Mouse (Mus musculus) myocyte (in vitro differentiated cells): ENCODE measurements around the gene Prr36. TPM values are rescaled to one million over a fixed set of nuclear protein-coding genes. Genes with fewer than 3 reads are reported as not detected.
"Not testable (repeated sequence)": the region's sequence is repeated elsewhere in the genome, so short reads cannot be mapped to it uniquely, and the experiment has no call there.

Experiments used
- H3K27me3 ChIP-seq: one replicate; pipeline ENCODE4 v1.6.1; 2011; ENCODE audit not compliant: control insufficient read depth, insufficient read depth, insufficient read length
- H3K36me3 ChIP-seq: one replicate; pipeline ENCODE4 v1.6.1; 2011; ENCODE audit not compliant: control insufficient read depth, insufficient read depth
- H3K4me2 ChIP-seq: one replicate; pipeline ENCODE4 v1.6.1; 2011; ENCODE audit warnings: low read depth, control low read depth
- H3K4me3 ChIP-seq: one replicate; pipeline ENCODE4 v1.5.1; 2011; ENCODE audit warnings: mild to moderate bottlenecking, control low read depth, moderate library complexity
- H3K79me2 ChIP-seq: one replicate; pipeline ENCODE4 v1.6.1; 2011; ENCODE audit not compliant: control insufficient read depth, insufficient read depth
- H3ac ChIP-seq: one replicate; pipeline ENCODE4 v1.6.1; 2011; ENCODE audit not compliant: control insufficient read depth, insufficient read length
- CEBPB ChIP-seq: IDR thresholded peaks from 2 replicates; pipeline ENCODE4 v1.6.1; 2011; ENCODE audit warnings: mild to moderate bottlenecking, moderate library complexity; ENCODE audit not compliant: poor library complexity, insufficient read depth, severe bottlenecking
- E2F4 ChIP-seq: IDR thresholded peaks from one replicate; pipeline ENCODE4 v1.6.1; 2011; ENCODE audit warnings: mild to moderate bottlenecking, control low read depth, moderate library complexity; ENCODE audit not compliant: insufficient read depth
- MAX ChIP-seq: IDR thresholded peaks from one replicate; pipeline ENCODE4 v1.6.1; 2011; ENCODE audit warnings: low read depth, mild to moderate bottlenecking, control low read depth
- MYOD1 ChIP-seq, 3 experiments: IDR thresholded peaks; one replicate each; pipeline ENCODE4 v1.6.1; 2011; ENCODE audit warnings: control low read depth in 2 of 3, low read depth in 2 of 3, mild to moderate bottlenecking in 2 of 3, moderate library complexity in 1 of 3; ENCODE audit not compliant: insufficient read length in 2 of 3, control insufficient read depth in 1 of 3
- MYOG ChIP-seq, 3 experiments: IDR thresholded peaks; one replicate each; pipeline ENCODE4 v1.6.1; 2011; ENCODE audit warnings: control low read depth in 2 of 3, low read depth in 2 of 3, mild to moderate bottlenecking in 2 of 3; ENCODE audit not compliant: insufficient read length in 2 of 3, control insufficient read depth in 1 of 3, insufficient read depth in 1 of 3
- POLR2A ChIP-seq: IDR thresholded peaks from one replicate; pipeline ENCODE4 v1.6.1; 2011; ENCODE audit warnings: low read depth, mild to moderate bottlenecking, control low read depth, moderate library complexity; ENCODE audit not compliant: insufficient read length
- POLR2AphosphoS2 ChIP-seq: IDR thresholded peaks from one replicate; pipeline ENCODE4 v1.6.1; 2011; ENCODE audit warnings: low read depth, control low read depth; ENCODE audit not compliant: insufficient read length
- REST ChIP-seq: IDR thresholded peaks from one replicate; pipeline ENCODE4 v1.6.1; 2011; ENCODE audit warnings: mild to moderate bottlenecking, control low read depth, moderate library complexity; ENCODE audit not compliant: insufficient read depth, insufficient read length
- SRF ChIP-seq: IDR thresholded peaks from one replicate; pipeline ENCODE4 v1.6.1; 2011; ENCODE audit warnings: low read depth; ENCODE audit not compliant: control insufficient read depth, insufficient read length
- TCF12 ChIP-seq: IDR thresholded peaks from one replicate; pipeline ENCODE4 v1.6.1; 2011; ENCODE audit warnings: mild to moderate bottlenecking, control low read depth; ENCODE audit not compliant: poor library complexity, insufficient read depth, severe bottlenecking
- TCF3 ChIP-seq: IDR thresholded peaks from one replicate; pipeline ENCODE4 v1.6.1; 2011; ENCODE audit warnings: low read depth, control low read depth; ENCODE audit not compliant: insufficient read length
- polyA plus RNA-seq: library from polyadenylated mRNA; unstranded; fragments of >200 nt; fragmentation: generic; extraction: Trizol; gene quantifications from one replicate; pipeline ENCODE4 v1.2.1, GENCODE M21; 2012; ENCODE audit warnings: missing spikeins

Prr36 gene
- polyA plus RNA-seq, 1 experiment: 0.19 TPM

GRCm38 (mm10) chr8:4259125-4259804 lies 42.0 kb upstream of the Prr36 start, which contains the start of gene Ctxn1:
Gene Ctxn1, minus strand, starts transcription at chr8:4259274.
- no peaks in the 10 kb centered on the region for H3K27me3 ChIP-seq

DNA sequence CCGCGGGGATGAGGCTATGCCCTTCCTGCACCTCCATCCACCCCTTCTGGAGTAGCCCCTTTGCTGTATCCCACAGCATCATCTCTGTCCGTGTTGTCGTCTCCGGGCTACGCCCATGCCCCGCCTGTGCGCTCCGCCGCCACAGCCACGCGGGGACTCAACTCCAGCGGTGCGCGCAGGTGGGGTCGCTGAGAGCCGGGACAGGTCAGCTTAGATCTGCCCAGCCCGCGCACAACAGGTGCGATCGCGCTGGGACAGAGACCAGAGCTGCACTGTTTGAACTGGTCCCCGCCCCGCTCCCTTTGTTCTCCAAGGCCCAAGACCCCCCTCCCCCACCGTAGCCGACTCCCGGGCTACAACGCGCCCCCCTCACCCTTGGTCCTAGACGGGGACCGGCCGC lies 41.4 kb upstream of the Prr36 start:
- TF ChIP-seq POLR2A: no peak
- no peak for TF ChIP-seq TCF12
- peak in 2 of 3 experiments; percentile 32 to 46 for TF ChIP-seq MYOD1 (IDR thresholded peaks at IDR 0.05; ENCODE audit: control insufficient read depth in 1 of 3, insufficient read length in 2 of 3, low read depth in 2 of 3)
- peak in 1 of 3 experiments; percentile 4 for TF ChIP-seq MYOG (IDR thresholded peaks at IDR 0.05; ENCODE audit: control insufficient read depth in 1 of 3, insufficient read depth in 1 of 3, insufficient read length in 2 of 3, low read depth in 2 of 3)
- TF ChIP-seq POLR2AphosphoS2: peak; percentile 43
- H3K27me3 ChIP-seq: no peaks in the 10 kb centered on the region
- H3K79me2 ChIP-seq: no peaks in the 10 kb centered on the region
- H3K4me2 ChIP-seq: peak overlapping the region; percentile 77
- H3ac ChIP-seq: peak overlapping the region; percentile 22
- H3K4me3 ChIP-seq: peak overlapping the region; percentile 31
- H3K36me3 ChIP-seq: peaks cover 9% of the 10 kb centered on the region

More at GRCm38 (mm10) chr8:4259125-4259804, 42.0 kb upstream of the Prr36 start, which contains the start of gene Ctxn1:
- TF ChIP-seq POLR2A (peak; percentile 63), POLR2AphosphoS2 (peak; percentile 95), MYOD1 (IDR thresholded peaks at IDR 0.05; ENCODE audit: control insufficient read depth in 1 of 3, insufficient read length in 2 of 3, low read depth in 2 of 3) (no peak)
- H3K79me2 ChIP-seq: no peaks in the 10 kb centered on the region
- H3ac ChIP-seq: peak within 1 kb of the TSS; percentile 22
- peak within 1 kb of the TSS; percentile 31 for H3K4me3 ChIP-seq
- peak within 1 kb of the TSS; percentile 77 for H3K4me2 ChIP-seq
- peaks cover 9% of the 10 kb centered on the region for H3K36me3 ChIP-seq

- H3K79me2 ChIP-seq: no peaks in the 10 kb centered on the region
- peaks cover 9% of the 10 kb centered on the region for H3K36me3 ChIP-seq
- H3ac ChIP-seq: peak overlapping the region; percentile 22
- no peaks in the 10 kb centered on the region for H3K27me3 ChIP-seq
- no peak for TF ChIP-seq SRF
- TF ChIP-seq POLR2AphosphoS2: peak; percentile 22
- TF ChIP-seq MYOG (IDR thresholded peaks at IDR 0.05; ENCODE audit: control insufficient read depth in 1 of 3, insufficient read depth in 1 of 3, insufficient read length in 2 of 3, low read depth in 2 of 3): no peak
- no peak for TF ChIP-seq CEBPB
- H3K4me3 ChIP-seq: peak overlapping the region; percentile 31
- peak overlapping the region; percentile 77 for H3K4me2 ChIP-seq
Measured at GRCm38 (mm10) chr8:4258233-4258632, 41.0 kb upstream of the Prr36 start.

DNA sequence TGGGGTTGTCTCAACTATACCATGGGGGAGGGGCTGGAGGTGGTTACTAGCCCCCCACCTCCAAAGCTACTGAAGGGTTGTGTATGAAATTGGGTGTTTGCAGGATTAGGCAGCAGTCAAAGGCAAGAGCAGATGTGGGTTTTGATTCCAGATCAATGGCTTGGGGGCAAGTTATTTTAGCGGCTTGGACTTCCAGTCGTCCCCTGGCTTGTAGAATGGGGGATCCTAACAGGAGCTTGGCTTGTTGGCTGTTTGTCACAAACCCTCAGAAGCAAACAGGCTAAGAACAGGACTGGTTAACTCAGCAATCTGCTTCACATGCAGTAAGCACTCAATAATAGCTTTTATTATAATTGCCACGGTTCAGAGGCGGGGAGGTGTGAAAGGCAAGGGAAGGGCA lies 40.1 kb upstream of the Prr36 start:
- TF ChIP-seq MAX: no peak
- TF ChIP-seq TCF12: no peak
- no peak for TF ChIP-seq E2F4
- TF ChIP-seq CEBPB: no peak
- no peak for TF ChIP-seq POLR2AphosphoS2
- TF ChIP-seq POLR2A: no peak
- TF ChIP-seq MYOG (IDR thresholded peaks at IDR 0.05; ENCODE audit: control insufficient read depth in 1 of 3, insufficient read depth in 1 of 3, insufficient read length in 2 of 3, low read depth in 2 of 3): no peak
- no peak for TF ChIP-seq TCF3
- TF ChIP-seq SRF: no peak
- no peak for TF ChIP-seq MYOD1 (IDR thresholded peaks at IDR 0.05; ENCODE audit: control insufficient read depth in 1 of 3, insufficient read length in 2 of 3, low read depth in 2 of 3)
- Histone ChIP-seq H3K4me2 (no peak overlapping the region), H3K27me3 (no peaks in the 10 kb centered on the region), H3K4me3 (no peak overlapping the region), H3K36me3 (peaks cover 5% of the 10 kb centered on the region), H3ac (no peak overlapping the region), H3K79me2 (no peaks in the 10 kb centered on the region)

DNA sequence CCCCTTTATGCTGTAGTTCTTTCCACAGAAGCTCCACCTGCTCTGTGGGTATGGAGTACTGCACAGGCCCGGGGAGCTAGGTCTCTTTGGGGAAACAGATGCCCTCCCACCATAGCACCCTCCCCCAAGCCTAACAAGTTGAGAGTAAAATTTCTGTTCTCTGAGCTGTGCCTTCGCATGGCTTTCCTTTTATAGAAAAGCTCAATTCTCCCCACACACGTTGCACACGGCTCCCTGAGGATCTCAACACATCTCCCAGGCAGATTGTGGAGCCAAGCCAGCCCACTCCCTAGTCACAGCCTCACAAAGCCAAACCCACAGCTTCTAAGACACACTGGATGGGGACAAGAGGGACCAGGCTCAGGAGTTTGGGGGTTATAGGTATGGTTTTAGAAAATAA lies 39.7 kb upstream of the Prr36 start:
- Histone ChIP-seq H3K27me3 (no peaks in the 10 kb centered on the region), H3K36me3 (peaks cover 5% of the 10 kb centered on the region), H3K4me3 (no peak overlapping the region), H3K4me2 (no peak overlapping the region), H3ac (no peak overlapping the region), H3K79me2 (no peaks in the 10 kb centered on the region)
- TF ChIP-seq POLR2AphosphoS2 (no peak), MAX (no peak), TCF3 (no peak), REST (no peak), POLR2A (no peak), MYOG (IDR thresholded peaks at IDR 0.05; ENCODE audit: control insufficient read depth in 1 of 3, insufficient read depth in 1 of 3, insufficient read length in 2 of 3, low read depth in 2 of 3) (no peak), E2F4 (no peak)

DNA sequence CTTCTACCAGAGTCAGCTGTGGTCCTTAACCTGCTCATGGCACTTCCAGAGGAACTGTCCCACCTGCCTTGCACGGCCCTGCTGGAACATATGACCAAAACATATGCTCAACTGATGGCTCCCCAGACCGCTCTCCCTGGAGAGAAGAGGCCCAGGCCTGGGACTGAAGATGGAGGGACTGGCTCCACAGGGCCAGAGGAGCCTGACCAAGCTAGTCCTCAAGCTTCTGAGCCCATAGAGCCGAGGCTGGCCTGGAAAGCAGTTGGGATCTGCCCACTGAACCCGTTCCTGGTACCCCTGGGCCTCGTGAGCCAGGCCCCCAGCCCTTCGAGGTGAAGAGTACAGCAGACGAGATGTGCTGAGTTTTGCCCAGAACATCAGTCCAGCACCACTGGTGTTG lies 38.2 kb upstream of the Prr36 start:
- H3K27me3 ChIP-seq, H3K36me3 ChIP-seq, H3K79me2 ChIP-seq, H3K4me3 ChIP-seq, H3K4me2 ChIP-seq, H3ac ChIP-seq: not testable (repeated sequence)
